Mouse (Mus musculus) CH12.LX (cell line): Measurements from ENCODE around the gene Dcaf4. TPM values are rescaled to one million over a fixed set of nuclear protein-coding genes. Genes with fewer than 3 reads are reported as not detected.

ENCODE experiments used
- DNase-seq: peaks from one replicate; pipeline ENCODE4 v3.0.0-alpha.2; 2013; ENCODE audit errors: extremely low read depth
- H3K27ac ChIP-seq: 2 replicates; pipeline ENCODE4 v1.5.1; 2012; ENCODE audit warnings: low read depth, mild to moderate bottlenecking, control low read depth, moderate library complexity; ENCODE audit not compliant: insufficient read depth
- H3K27me3 ChIP-seq: replicated peaks from 2 replicates; pipeline ENCODE3; 2012; ENCODE audit warnings: inconsistent platforms
- H3K36me3 ChIP-seq, 2 experiments: replicated peaks in 1 of 2; 2 replicates each; pipeline versions ENCODE3 to v1.6.1; 2012; ENCODE audit warnings: inconsistent platforms in 1 of 2, low read length in 1 of 2, mild to moderate bottlenecking in 1 of 2, mixed read lengths in 1 of 2, moderate library complexity in 1 of 2; ENCODE audit not compliant: control insufficient read depth in 1 of 2, insufficient read depth in 1 of 2
- H3K4me1 ChIP-seq, 2 experiments: 2 replicates each; pipeline ENCODE4 v1.6.1; 2012; ENCODE audit warnings: inconsistent platforms in 1 of 2, moderate library complexity in 1 of 2; ENCODE audit not compliant: insufficient read depth in 2 of 2, control insufficient read depth in 1 of 2
- H3K4me2 ChIP-seq: 2 replicates; pipeline ENCODE4 v1.6.1; 2012; ENCODE audit warnings: low read depth, mild to moderate bottlenecking, control low read depth; ENCODE audit not compliant: poor library complexity, insufficient read depth, severe bottlenecking
- H3K4me3 ChIP-seq, 3 experiments: fragments of 150-350 bp in 1 of 3; sonication (generic) in 1 of 3; replicated peaks in 1 of 3; 2 replicates each; pipeline versions ENCODE3 to v1.5.1; 2011 to 2012; ENCODE audit warnings: low read depth in 2 of 3, low read length in 2 of 3, mild to moderate bottlenecking in 2 of 3, moderate library complexity in 2 of 3, control low read depth in 1 of 3, improper control_type of control experiment in 1 of 3, inconsistent platforms in 1 of 3, mixed read lengths in 1 of 3; ENCODE audit not compliant: poor library complexity in 1 of 3
- H3K79me2 ChIP-seq: replicated peaks from 2 replicates; pipeline ENCODE4 v1.6.1; 2012; ENCODE audit warnings: mild to moderate bottlenecking, moderate library complexity; ENCODE audit not compliant: control insufficient read depth, poor library complexity, insufficient read depth, severe bottlenecking; ENCODE audit errors: extremely low read depth
- H3K9ac ChIP-seq: 2 replicates; pipeline ENCODE4 v1.6.1; 2012; ENCODE audit warnings: low read depth, mild to moderate bottlenecking, control low read depth, moderate library complexity; ENCODE audit not compliant: insufficient read depth
- H3K9me3 ChIP-seq: replicated peaks from 2 replicates; pipeline ENCODE3; 2012; ENCODE audit warnings: low read length, inconsistent platforms, mixed read lengths
- CTCF ChIP-seq, 2 experiments: IDR thresholded peaks in 1 of 2; conservative IDR thresholded peaks in 1 of 2; 2 replicates each; pipeline ENCODE4 v1.5.1; 2011 to 2012; ENCODE audit warnings: low read depth in 2 of 2, low read length in 2 of 2, improper control_type of control experiment in 1 of 2, inconsistent platforms in 1 of 2, mild to moderate bottlenecking in 1 of 2, moderate library complexity in 1 of 2
- E2F4 ChIP-seq: IDR thresholded peaks from 2 replicates; pipeline ENCODE4 v1.6.1; 2011; ENCODE audit warnings: low read depth, low read length, improper control_type of control experiment; ENCODE audit not compliant: insufficient replicate concordance
- GABPA ChIP-seq: IDR thresholded peaks from 2 replicates; pipeline ENCODE4 v1.6.1; 2012; ENCODE audit warnings: low read depth, low read length, improper control_type of control experiment, inconsistent platforms; ENCODE audit not compliant: insufficient replicate concordance
- HCFC1 ChIP-seq: IDR thresholded peaks from 2 replicates; pipeline ENCODE4 v1.6.1; 2012; ENCODE audit warnings: low read depth, mild to moderate bottlenecking, inconsistent platforms, low read length, improper control_type of control experiment
- MAFK ChIP-seq: IDR thresholded peaks from 2 replicates; pipeline ENCODE4 v1.6.1; 2011; ENCODE audit warnings: low read length, improper control_type of control experiment; ENCODE audit not compliant: insufficient replicate concordance
- MEF2A ChIP-seq: IDR thresholded peaks from 2 replicates; pipeline ENCODE4 v1.6.1; 2014; ENCODE audit warnings: low read depth, mild to moderate bottlenecking, inconsistent platforms, low read length, improper control_type of control experiment, borderline replicate concordance
- PAX5 ChIP-seq: IDR thresholded peaks from 2 replicates; pipeline ENCODE4 v1.6.1; 2012; ENCODE audit warnings: low read length, inconsistent platforms, mixed read lengths
- POLR2A ChIP-seq: IDR thresholded peaks from 2 replicates; pipeline ENCODE4 v1.6.1; 2011; ENCODE audit warnings: low read depth, mild to moderate bottlenecking, improper control_type of control experiment, low read length
- RAD21 ChIP-seq: IDR thresholded peaks from 2 replicates; pipeline ENCODE4 v1.6.1; 2011; ENCODE audit warnings: low read depth, mild to moderate bottlenecking, low read length, improper control_type of control experiment, moderate library complexity
- SMC3 ChIP-seq: IDR thresholded peaks from 2 replicates; pipeline ENCODE4 v1.6.1; 2011; ENCODE audit warnings: low read depth, low read length, improper control_type of control experiment
- TBP ChIP-seq: conservative IDR thresholded peaks from 2 replicates; pipeline ENCODE4 v1.6.1; 2011; ENCODE audit warnings: low read depth, low read length, improper control_type of control experiment
- USF1 ChIP-seq: IDR thresholded peaks from 2 replicates; pipeline ENCODE4 v1.6.1; 2014; ENCODE audit warnings: low read depth, mild to moderate bottlenecking, inconsistent platforms, low read length, improper control_type of control experiment
- ZKSCAN1 ChIP-seq: IDR thresholded peaks from 2 replicates; pipeline ENCODE4 v1.6.1; 2012; ENCODE audit warnings: low read depth, inconsistent platforms, low read length, improper control_type of control experiment, borderline replicate concordance
- dilution Hi-C: fragments of 300-500 bp; cut with MboI; formaldehyde crosslinking; loops from 2 replicates; pipeline ENCODE4 v1.14.3; 2020; ENCODE audit warnings: low sequenced_read_pairs; ENCODE audit not compliant: extremely low pct_unique_long_range_greater_than_20kb, extremely low pct_ligation_motif_present
- in situ Hi-C: fragments of 300-500 bp; cut with MboI; formaldehyde crosslinking; loops from 3 replicates; pipeline ENCODE4 v1.14.3; 2019; ENCODE audit warnings: low sequenced_read_pairs, low pct_ligation_motif_present, low pct_unique_long_range_greater_than_20kb, mixed read lengths
- polyA plus RNA-seq: library from polyadenylated mRNA; unstranded; fragments of >175 nt; gene quantifications from 2 replicates; pipeline ENCODE4 v1.2.1, GENCODE M21; 2012; ENCODE audit warnings: low read depth; ENCODE audit not compliant: insufficient read length
- total RNA-seq, 2 experiments: library from RNA; depleted of rRNA; stranded (reverse); fragments of 300-350 nt in 1 of 2; fragments of >200 nt in 1 of 2; gene quantifications; 2 replicates each; pipeline ENCODE4 v1.2.3; 2012 to 2014

The Dcaf4 gene
- total and polyA plus RNA-seq, 3 experiments: 17.3 to 23.6 (median 22.0) TPM

DNA sequence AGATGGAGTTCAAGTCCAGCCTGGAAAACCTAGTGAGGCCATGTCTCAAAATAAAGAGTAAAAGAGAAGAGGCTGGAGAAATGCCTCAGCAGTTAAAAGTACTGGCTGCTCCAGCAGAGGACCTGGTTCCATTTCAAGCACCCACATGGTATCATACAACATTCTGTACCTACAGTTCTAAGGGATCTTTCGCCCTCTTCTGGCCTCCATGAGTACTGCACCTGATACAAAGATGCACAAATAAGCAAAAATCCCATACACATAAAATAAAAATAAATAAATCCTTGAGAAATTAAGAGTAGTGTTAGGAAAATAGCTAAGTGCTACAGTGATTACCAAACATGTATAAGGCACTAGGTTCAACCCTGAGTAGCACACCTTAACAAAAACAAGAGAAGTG, 28.7 kb upstream of the Dcaf4 start:
- TF ChIP-seq RAD21 (peak; percentile 50), E2F4 (no peak), SMC3 (peak; percentile 36; the same call in 1 of the 2 replicates), CTCF (conservative IDR thresholded peaks at IDR 0.05 in 1 of 2, IDR thresholded peaks at IDR 0.05 in 1 of 2; ENCODE audit: low read depth in 2 of 2, low read length in 2 of 2) (peak; percentile 53 to 58), USF1 (no peak)
- no peaks in the 10 kb centered on the region for H3K36me3 ChIP-seq
- peaks cover 17% of the 10 kb centered on the region for H3K27me3 ChIP-seq
- dilution Hi-C loops: no loop called here
- H3K4me2 ChIP-seq: no peak overlapping the region
- no peak overlapping the region for H3K9ac ChIP-seq
- no peak overlapping the region for H3K4me3 ChIP-seq
- peaks cover 0 to 11% of the 10 kb centered on the region in 2 experiments; a peak in 2 of 4 replicates for H3K4me1 ChIP-seq
- peak; percentile 29 for DNase-seq
- no peaks in the 10 kb centered on the region for H3K79me2 ChIP-seq
- no peak overlapping the region for H3K27ac ChIP-seq
- peaks cover 8% of the 10 kb centered on the region for H3K9me3 ChIP-seq
- in situ Hi-C loops: no loop called here

DNA sequence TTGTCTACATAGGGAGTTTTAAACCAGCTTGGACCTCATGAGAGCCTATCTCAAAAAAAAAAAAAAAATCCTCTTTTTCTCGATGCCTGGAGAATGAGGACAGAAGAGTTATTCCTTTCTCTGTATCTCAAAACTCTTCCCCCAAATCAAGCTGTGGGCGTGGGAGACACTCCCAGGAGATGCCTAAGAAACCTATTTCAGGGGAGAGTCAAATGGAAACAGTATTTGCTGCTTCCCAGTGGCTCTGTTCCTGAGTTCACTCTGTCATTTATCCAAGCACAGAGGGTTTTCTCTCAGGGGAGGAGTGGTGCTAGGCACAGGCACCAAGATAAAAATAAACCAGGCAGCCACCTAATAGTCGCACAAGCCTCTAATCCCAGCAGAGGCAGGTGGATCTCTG, 27.5 kb upstream of the Dcaf4 start:
- Histone ChIP-seq H3K9me3 (peaks cover 8% of the 10 kb centered on the region), H3K4me1 (peaks cover 0 to 11% of the 10 kb centered on the region in 2 experiments; a peak in 2 of 4 replicates), H3K27ac (no peak overlapping the region), H3K36me3 (no peaks in the 10 kb centered on the region), H3K27me3 (peaks cover 16% of the 10 kb centered on the region), H3K79me2 (no peaks in the 10 kb centered on the region), H3K9ac (no peak overlapping the region), H3K4me3 (no peak overlapping the region), H3K4me2 (no peak overlapping the region)
- no peak for DNase-seq
- in situ Hi-C loops: no loop called here
- TF ChIP-seq ZKSCAN1 (no peak), MEF2A (no peak), POLR2A (no peak), MAFK (no peak), GABPA (no peak)
- dilution Hi-C loops: no loop called here

DNA sequence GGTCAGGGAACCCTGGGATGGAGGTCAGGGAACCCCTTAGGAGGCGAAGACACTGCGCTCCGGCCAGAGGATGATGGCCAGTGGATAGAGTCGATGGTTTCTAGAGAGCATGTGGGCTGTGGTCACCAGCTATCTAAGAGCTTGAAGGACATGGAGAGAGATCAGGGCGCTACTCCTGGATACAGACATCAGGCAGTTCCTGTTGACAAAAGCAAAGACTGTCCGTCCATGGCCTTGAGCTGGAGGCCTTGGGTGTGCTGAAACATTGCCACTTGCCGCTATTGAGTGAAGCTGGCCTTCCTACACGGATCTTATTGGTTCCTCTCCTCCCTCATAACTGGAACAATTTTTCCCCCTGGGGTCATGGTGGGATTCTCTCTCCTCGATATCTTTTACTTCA, 26.1 kb upstream of the Dcaf4 start:
- Histone ChIP-seq H3K4me1 (no peaks in the 10 kb centered on the region), H3K36me3 (no peaks in the 10 kb centered on the region), H3K79me2 (no peaks in the 10 kb centered on the region), H3K27me3 (peaks cover 12% of the 10 kb centered on the region), H3K4me3 (no peak overlapping the region), H3K9ac (no peak overlapping the region)
- DNase-seq: no peak
- dilution Hi-C loops: no loop called here
- no peak for TF ChIP-seq HCFC1
- TF ChIP-seq PAX5: no peak
- TF ChIP-seq TBP: no peak
- TF ChIP-seq, all 38 proteins: peak for 0
- peaks cover 8% of the 10 kb centered on the region for H3K9me3 ChIP-seq
- H3K4me2 ChIP-seq: no peak overlapping the region
- in situ Hi-C loops: no loop called here
- H3K27ac ChIP-seq: no peak overlapping the region
